Mouse (Mus musculus): Measurements from ENCODE around the gene Trem1.
A peak's percentile ranks its signal among the peaks of the same experiment; 100 is the strongest.

Trem1 gene

GRCm38 (mm10) chr17:48268276-48268675 is 35.7 kb downstream of the Trem1 start:
- DNase-seq = no peak

GRCm38 (mm10) chr17:48269833-48270232 is 37.3 kb downstream of the Trem1 start:
- DNase-seq = no peak

GRCm38 (mm10) chr17:48272158-48272557 is 39.6 kb downstream of the Trem1 start:
- no peak for DNase-seq

- no peak for DNase-seq
Observed at GRCm38 (mm10) chr17:48272598-48272997, 40.0 kb downstream of the Trem1 start.

GRCm38 (mm10) chr17:48274098-48274497 is 41.5 kb downstream of the Trem1 start:
- DNase-seq = no peak

- peak; percentile 80 for DNase-seq
Observed at GRCm38 (mm10) chr17:48274885-48275284, 42.3 kb downstream of the Trem1 start.

GRCm38 (mm10) chr17:48275736-48276135 is 43.2 kb downstream of the Trem1 start:
- DNase-seq = no peak

- DNase-seq = no peak
Observed at GRCm38 (mm10) chr17:48278381-48278780, 45.8 kb downstream of the Trem1 start.

- DNase-seq = no peak
Observed at GRCm38 (mm10) chr17:48279002-48279401, 46.4 kb downstream of the Trem1 start.

GRCm38 (mm10) chr17:48280943-48281738 is 48.6 kb downstream of the Trem1 start:
- DNase-seq = no peak

GRCm38 (mm10) chr17:48281739-48282085 is 49.1 kb downstream of the Trem1 start:
- DNase-seq = peak; percentile 38

- no peak for DNase-seq
Observed at GRCm38 (mm10) chr17:48286765-48287164, 54.2 kb downstream of the Trem1 start.

- DNase-seq = peak; percentile 52
Observed at GRCm38 (mm10) chr17:48287276-48287675, 54.7 kb downstream of the Trem1 start.

- DNase-seq = no peak
Observed at GRCm38 (mm10) chr17:48293500-48294194, 61.1 kb downstream of the Trem1 start.
